Comparison of ENCODE assay signal across 22 mouse cellular contexts in genomic region chr1:72201126-72201525, GRCm38 (mm10). TPM values are rescaled to one million over a fixed set of nuclear protein-coding genes. Genes with fewer than 3 reads are reported as not detected.
DNase-seq lines count a peak whose midpoint lies in the region; ATAC-seq and TF ChIP-seq lines count a peak whose summit lies in the region.
"Had no signal": no experiment of that assay in that cellular context is flagged by ENCODE, and none has a peak within 500 bp of the region (broad histone marks: within the 10 kb centered on the region; RNA-seq: fewer than 3 reads in every experiment).

No protein-coding gene starts in this region.

- H3K9ac ChIP-seq in intestine, postnatal 0 days (ENCODE audit: low read depth, low read length), result no peak overlapping the region
- H3K9ac ChIP-seq in intestine, embryonic 16.5 days (ENCODE audit: low read depth, low read length), result no peak overlapping the region
- H3K9ac ChIP-seq in stomach, postnatal 0 days (ENCODE audit: low read length), result no peak overlapping the region

- no peak overlapping the region for H3K4me2 ChIP-seq in intestine, postnatal 0 days (replicated peaks; ENCODE audit: low read depth)
- H3K4me2 ChIP-seq in intestine, embryonic 16.5 days (ENCODE audit: low read depth, low read length), result no peak overlapping the region
- no peak overlapping the region for H3K4me2 ChIP-seq in stomach, postnatal 0 days (replicated peaks; ENCODE audit: low read depth)

- no peaks in the 10 kb centered on the region for H3K27me3 ChIP-seq in intestine, postnatal 0 days (replicated peaks; ENCODE audit: control insufficient read depth, insufficient read depth, low read length)
- no peaks in the 10 kb centered on the region for H3K27me3 ChIP-seq in intestine, embryonic 16.5 days (replicated peaks; ENCODE audit: control insufficient read depth, insufficient read depth, low read length)
- H3K27me3 ChIP-seq in stomach, postnatal 0 days (ENCODE audit: control insufficient read depth, insufficient read depth, low read length), result no peaks in the 10 kb centered on the region
- H3K27me3 ChIP-seq: CH12.LX, Patski had no signal

- no peaks in the 10 kb centered on the region for H3K36me3 ChIP-seq in intestine, postnatal 0 days (ENCODE audit: control insufficient read depth, insufficient read depth)
- H3K36me3 ChIP-seq in intestine, embryonic 16.5 days (ENCODE audit: control insufficient read depth, insufficient read depth, low read length), result no peaks in the 10 kb centered on the region
- H3K36me3 ChIP-seq in stomach, postnatal 0 days (ENCODE audit: control insufficient read depth, insufficient read depth, low read length), result no peaks in the 10 kb centered on the region
- H3K36me3 ChIP-seq: G1E had no signal

- no peak for DNase-seq in stomach, postnatal 0 days (ENCODE audit: low spot score)
- no peak for DNase-seq in thymus, adult 18-20 months
- no peak for DNase-seq in layer of hippocampus, adult 9-11 months
- DNase-seq: adrenal gland, adult 2 months; adrenal gland, adult 8-10 months; adrenal gland, postnatal 10 days; adrenal gland, postnatal 14 days; adrenal gland, postnatal 25 days; adrenal gland, postnatal 36 days; B cell, adult 2 months; cerebellum, adult 11 months; cerebellum, adult 11-12 months; cerebellum, adult 18-20 months had no signal

- H3K27ac ChIP-seq in intestine, postnatal 0 days (ENCODE audit: low read depth, low read length), result peak overlapping the region; percentile 37; the same call in 1 of the 2 replicates
- no peak overlapping the region for H3K27ac ChIP-seq in intestine, embryonic 16.5 days (ENCODE audit: low read length)
- no peak overlapping the region for H3K27ac ChIP-seq in stomach, postnatal 0 days (replicated peaks)

- 44% methylated on average over 3 of the region's 3 CpGs for WGBS in intestine, postnatal 0 days
- WGBS in intestine, embryonic 16.5 days, result 83% methylated on average over 3 of the region's 3 CpGs
- 72% methylated on average over 3 of the region's 3 CpGs for WGBS in stomach, postnatal 0 days

- no peak for TF ChIP-seq EP300 in stomach, postnatal 0 days (optimal IDR thresholded peaks at IDR 0.05)

- peak; percentile 39; the same call in 1 of the 2 replicates for ATAC-seq in intestine, postnatal 0 days
- no peak for ATAC-seq in intestine, embryonic 16.5 days
- peak; percentile 53 for ATAC-seq in megakaryocyte, adult 5-6 weeks (ENCODE audit: poor library complexity, severe bottlenecking)
- peak; percentile 75; the same call in 1 of the 2 replicates for ATAC-seq in stomach, postnatal 0 days (ENCODE audit: low FRiP score, low TSS enrichment)
- ATAC-seq: activated CD4-positive, CD25-positive, alpha-beta regulatory T cell, adult 4 months; CD4-positive, CD25-positive, alpha-beta regulatory T cell, adult 4 months; Patski had no signal

- H3K9me3 ChIP-seq in intestine, postnatal 0 days (ENCODE audit: control insufficient read depth), result no peaks in the 10 kb centered on the region
- H3K9me3 ChIP-seq in intestine, embryonic 16.5 days (ENCODE audit: control insufficient read depth, low read length), result no peaks in the 10 kb centered on the region
- no peaks in the 10 kb centered on the region for H3K9me3 ChIP-seq in stomach, postnatal 0 days (ENCODE audit: control insufficient read depth, low read length)
- H3K9me3 ChIP-seq: G1E had no signal

- H3K4me3 ChIP-seq in intestine, postnatal 0 days (ENCODE audit: low read depth, low read length), result no peak overlapping the region
- H3K4me3 ChIP-seq in intestine, embryonic 16.5 days (ENCODE audit: low read length), result no peak overlapping the region
- no peak overlapping the region for H3K4me3 ChIP-seq in stomach, postnatal 0 days (ENCODE audit: low read depth, low read length)

- no peaks in the 10 kb centered on the region for H3K4me1 ChIP-seq in intestine, postnatal 0 days (replicated peaks; ENCODE audit: control insufficient read depth, insufficient read depth, low read length)
- peaks cover 21% of the 10 kb centered on the region for H3K4me1 ChIP-seq in intestine, embryonic 16.5 days (ENCODE audit: control insufficient read depth, insufficient read depth, low read length)
- peaks cover 2% of the 10 kb centered on the region; the same call in 1 of the 2 replicates for H3K4me1 ChIP-seq in stomach, postnatal 0 days (replicated peaks; ENCODE audit: control insufficient read depth, insufficient read depth)

- TF ChIP-seq CTCF in intestine, postnatal 0 days (IDR thresholded peaks at IDR 0.05; ENCODE audit: low read depth), result no peak
- no peak for TF ChIP-seq CTCF in stomach, postnatal 0 days (IDR thresholded peaks at IDR 0.05; ENCODE audit: low read depth)

RNA-seq across cellular contexts. Expression of gene Mreg, which starts 11.0 kb away (rescaled TPM):
- 26.6 and 37.7 TPM in 2 replicates for polyA plus RNA-seq in intestine, postnatal 0 days (2015; fragmentation: Nextera tagmentation; extraction: Ambion mirVana)
- 7.5 and 13.2 TPM in 2 replicates for polyA plus RNA-seq in intestine, embryonic 16.5 days (2015; fragmentation: Nextera tagmentation; extraction: Ambion mirVana)
- 0.18 and 1.6 TPM in 2 replicates for total RNA-seq in megakaryocyte, adult 5-6 weeks (2015)
- total RNA-seq in megakaryocyte, adult 5-6 weeks (2017), result 0.37 and 1.1 TPM in 2 replicates
- 34.6 and 37.7 TPM in 2 replicates for polyA plus RNA-seq in stomach, postnatal 0 days (2015; fragmentation: Nextera tagmentation; extraction: Ambion mirVana)
- total RNA-seq: MEL had no signal
- polyA plus RNA-seq: G1E had no signal
